ENCODE assay signal across 26 mouse cellular contexts in the genomic region with DNA sequence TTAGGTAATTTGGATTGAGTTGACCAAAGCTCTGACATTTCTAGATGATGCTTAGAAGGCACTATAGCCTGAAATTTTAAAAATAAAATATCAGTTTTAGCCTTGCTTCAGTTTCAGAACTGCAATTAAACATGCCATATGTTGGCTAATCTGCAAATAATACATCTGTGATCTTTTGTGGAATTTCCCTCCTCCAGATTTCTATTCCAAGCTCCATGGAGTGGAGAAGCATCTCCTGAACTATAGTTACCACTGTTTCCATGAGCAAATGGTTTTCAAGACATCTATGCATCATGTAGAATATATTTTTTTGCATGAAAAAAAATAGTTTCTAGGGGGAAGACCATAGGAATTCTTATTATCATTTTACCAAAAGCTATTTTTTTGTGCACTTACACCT. TPM values are rescaled to one million over a fixed set of nuclear protein-coding genes. Genes with fewer than 3 reads are reported as not detected.
"Had no signal": no experiment of that assay in that cellular context is flagged by ENCODE, and none has a peak within 500 bp of the region (broad histone marks: within the 10 kb centered on the region; RNA-seq: fewer than 3 reads in every experiment).

No protein-coding gene starts in this region.

- DNase-seq: gastrocnemius, postnatal 14 days; gastrocnemius, postnatal 36 days; heart, adult 11 months; heart, adult 2 months; heart, postnatal 14 days; heart, postnatal 36 days; kidney, adult 11 months; kidney, adult 2 months; kidney, adult 9 months; kidney, postnatal 14 days; kidney, postnatal 36 days; layer of hippocampus, postnatal 36 days; left cerebral cortex, postnatal 4 days had no signal

- H3K27ac ChIP-seq: heart, adult 2 months; heart, embryonic 13.5 days; heart, embryonic 15.5 days; hindbrain, embryonic 13.5 days; hindbrain, embryonic 15.5 days; hindbrain, postnatal 0 days; kidney, embryonic 15.5 days; kidney, postnatal 0 days; limb, embryonic 13.5 days; limb, embryonic 15.5 days; liver, embryonic 12.5 days; liver, embryonic 14.5 days had no signal

- H3K4me3 ChIP-seq: heart, adult 2 months; heart, embryonic 13.5 days; heart, embryonic 15.5 days; hindbrain, embryonic 13.5 days; hindbrain, embryonic 15.5 days; kidney, embryonic 15.5 days; limb, embryonic 13.5 days; limb, embryonic 15.5 days; liver, embryonic 12.5 days had no signal

RNA-seq across cellular contexts. Expression of a gene that starts 47.5 kb away (rescaled TPM):
- total RNA-seq: heart, adult 2 months; heart, postnatal 14 days; heart, postnatal 36 days; hematopoietic stem cell, adult 5-6 weeks; liver, adult 2 months had no signal
